Mouse (Mus musculus) forebrain, embryonic 15.5 days (tissue): ENCODE results near the gene Taf5l. TPM values are rescaled to one million over a fixed set of nuclear protein-coding genes. Genes with fewer than 3 reads are reported as not detected.
"Not testable (repeated sequence)": the region's sequence is repeated elsewhere in the genome, so short reads cannot be mapped to it uniquely, and the experiment has no call there.

Experiments
- ATAC-seq: fragments of 200-750 bp; cut with Nextera tagmentation; replicated peaks from 2 replicates; pipeline ENCODE4 v1.8.0; 2017; ENCODE audit warnings: mild to moderate bottlenecking, moderate TSS enrichment, moderate library complexity
- H3K27ac ChIP-seq: fragments of 300-500 bp; sonication (generic); replicated peaks from 2 replicates; pipeline ENCODE4 v1.5.1; 2015; ENCODE audit warnings: mild to moderate bottlenecking, inconsistent platforms
- H3K27me3 ChIP-seq: fragments of 300-500 bp; sonication (generic); 2 replicates; pipeline ENCODE4 v1.6.1; 2015; ENCODE audit warnings: inconsistent platforms
- H3K36me3 ChIP-seq: fragments of 300-500 bp; sonication (generic); 2 replicates; pipeline ENCODE4 v1.6.1; 2015; ENCODE audit warnings: mild to moderate bottlenecking, inconsistent platforms
- H3K4me1 ChIP-seq: fragments of 300-500 bp; sonication (generic); 2 replicates; pipeline ENCODE4 v1.6.1; 2015; ENCODE audit warnings: inconsistent platforms
- H3K4me2 ChIP-seq: fragments of 300-500 bp; sonication (generic); replicated peaks from 2 replicates; pipeline ENCODE4 v1.6.1; 2015; ENCODE audit warnings: mild to moderate bottlenecking, inconsistent platforms
- H3K4me3 ChIP-seq: fragments of 300-500 bp; sonication (generic); 2 replicates; pipeline ENCODE4 v1.5.1; 2015; ENCODE audit warnings: mild to moderate bottlenecking, inconsistent platforms
- H3K9ac ChIP-seq: fragments of 300-500 bp; sonication (generic); replicated peaks from 2 replicates; pipeline ENCODE4 v1.6.1; 2015; ENCODE audit warnings: mild to moderate bottlenecking, inconsistent platforms
- H3K9me3 ChIP-seq: fragments of 300-500 bp; sonication (generic); 2 replicates; pipeline ENCODE4 v1.6.1; 2016; ENCODE audit warnings: inconsistent platforms
- WGBS: fragments of 180-500 bp; shearing (Covaris S2); methylation state at CpG from one replicate; pipeline ENCODE4 v1.1.7; 2015; ENCODE audit warnings: mixed read lengths; 5-methylcytosine and 5-hydroxymethylcytosine counted together
- polyA plus RNA-seq: library from polyadenylated mRNA; unstranded; fragments of >200 nt; fragmentation: Nextera tagmentation; extraction: Ambion mirVana; gene quantifications from 2 replicates; pipeline ENCODE4 v1.2.1, GENCODE M21; 2015

Gene Taf5l
- polyA plus RNA-seq, 1 experiment from 2014 or later, result 31.4 TPM

DNA sequence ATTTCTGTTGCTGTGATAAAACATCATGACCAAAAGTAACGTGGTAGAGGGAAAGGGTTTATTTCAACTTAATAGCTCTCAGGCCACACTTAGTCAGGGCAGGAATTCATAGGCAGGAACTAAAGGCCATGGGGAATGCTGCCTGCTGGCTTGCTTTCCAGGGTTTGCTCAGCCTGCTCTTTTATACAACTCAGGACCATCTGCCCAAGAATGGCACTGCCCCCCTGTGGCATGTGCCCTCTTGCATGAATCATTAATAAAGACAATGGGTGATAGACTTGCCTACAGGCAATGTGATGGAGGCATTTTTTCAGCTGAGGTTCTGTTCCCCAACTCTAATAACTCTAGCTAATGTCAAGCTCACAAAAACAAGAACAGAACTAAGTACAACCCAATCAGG is 21.0 kb upstream of the Taf5l start:
- Histone ChIP-seq H3K9me3 (no peaks in the 10 kb centered on the region), H3K4me1 (no peaks in the 10 kb centered on the region), H3K9ac (no peak overlapping the region), H3K4me2 (no peak overlapping the region), H3K4me3 (no peak overlapping the region), H3K27ac (no peak overlapping the region), H3K36me3 (peaks cover 67% of the 10 kb centered on the region), H3K27me3 (no peaks in the 10 kb centered on the region)
- no peak for ATAC-seq
- 90% methylated on average over 1 of the region's 1 CpGs for WGBS

DNA sequence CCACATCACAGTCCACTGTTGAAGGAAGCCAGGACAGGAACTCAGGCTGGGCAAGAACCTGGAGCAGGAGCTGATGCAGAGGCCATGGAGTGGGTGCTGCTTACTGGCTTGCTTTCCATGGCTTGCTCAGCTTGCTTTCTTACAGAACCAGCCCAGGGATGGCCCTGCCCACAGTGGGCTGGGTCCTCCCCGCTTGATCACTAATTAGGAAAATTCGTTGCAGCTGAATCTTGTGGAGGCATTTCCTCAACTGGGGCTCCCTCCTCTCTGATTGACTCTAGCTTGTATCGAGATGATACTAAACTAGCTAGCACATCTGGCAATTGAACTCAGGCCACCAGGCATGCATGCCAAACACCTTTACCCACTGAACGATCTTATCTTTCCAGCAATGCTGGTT is 18.2 kb upstream of the Taf5l start:
- Histone ChIP-seq H3K9ac (no peak overlapping the region), H3K27ac (no peak overlapping the region), H3K36me3 (peaks cover 73% of the 10 kb centered on the region), H3K4me1 (no peaks in the 10 kb centered on the region), H3K9me3 (no peaks in the 10 kb centered on the region), H3K4me3 (no peak overlapping the region), H3K27me3 (no peaks in the 10 kb centered on the region), H3K4me2 (no peak overlapping the region)
- 77% methylated on average over 4 of the region's 4 CpGs for WGBS
- no peak for ATAC-seq

DNA sequence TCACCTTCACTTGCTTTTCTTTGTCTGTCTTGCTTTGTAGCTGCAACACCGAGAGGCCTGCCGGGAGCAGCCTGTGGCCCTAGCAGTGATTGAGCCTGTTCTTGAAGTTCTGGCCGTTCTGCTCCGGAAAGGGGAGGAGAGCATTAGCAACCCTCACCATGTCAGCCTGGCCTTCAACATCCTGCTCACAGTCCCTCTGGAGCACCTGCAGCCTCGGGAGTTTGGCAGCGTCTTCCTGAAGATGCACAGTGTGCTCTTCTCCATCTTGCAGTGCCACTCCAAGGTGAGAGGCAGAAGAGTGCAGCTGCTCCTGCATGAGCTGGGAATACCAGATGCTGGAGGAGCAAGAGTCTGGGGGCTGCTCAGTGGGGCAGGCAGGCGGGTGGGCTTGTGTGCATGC is 16.9 kb upstream of the Taf5l start:
- H3K27ac ChIP-seq, result no peak overlapping the region
- no peaks in the 10 kb centered on the region for H3K9me3 ChIP-seq
- no peaks in the 10 kb centered on the region for H3K4me1 ChIP-seq
- H3K4me2 ChIP-seq, result no peak overlapping the region
- no peaks in the 10 kb centered on the region for H3K27me3 ChIP-seq
- H3K4me3 ChIP-seq, result no peak overlapping the region
- H3K36me3 ChIP-seq, result peaks cover 65% of the 10 kb centered on the region
- no peak for ATAC-seq
- no peak overlapping the region for H3K9ac ChIP-seq
- WGBS, result 90% methylated on average over 7 of the region's 7 CpGs

DNA sequence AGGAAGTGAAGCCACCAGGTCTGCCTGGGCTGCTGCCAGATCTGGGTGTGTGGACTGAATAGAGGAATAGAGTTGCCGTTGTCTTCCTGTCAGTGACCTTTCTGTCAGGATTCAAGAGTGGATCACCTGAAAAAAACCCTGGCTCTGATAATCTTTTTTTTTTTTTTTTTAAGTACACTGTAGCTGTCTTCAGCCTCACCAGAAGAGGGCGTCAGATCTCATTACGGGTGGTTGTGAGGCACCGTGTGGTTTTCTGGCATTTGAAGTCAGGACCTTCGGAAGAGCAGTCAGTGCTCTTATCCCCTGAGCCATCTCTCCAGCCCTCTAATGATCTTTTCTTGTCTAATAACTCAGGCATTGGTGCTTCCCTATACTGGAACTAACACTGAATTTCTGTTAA is 12.2 kb upstream of the Taf5l start:
- Histone ChIP-seq H3K27ac (no peak overlapping the region), H3K9ac (no peak overlapping the region), H3K4me1 (no peaks in the 10 kb centered on the region), H3K4me2 (no peak overlapping the region), H3K36me3 (peaks cover 73% of the 10 kb centered on the region), H3K4me3 (no peak overlapping the region), H3K9me3 (no peaks in the 10 kb centered on the region), H3K27me3 (no peaks in the 10 kb centered on the region)
- WGBS, result 67% methylated on average over 5 of the region's 5 CpGs
- ATAC-seq, result no peak

DNA sequence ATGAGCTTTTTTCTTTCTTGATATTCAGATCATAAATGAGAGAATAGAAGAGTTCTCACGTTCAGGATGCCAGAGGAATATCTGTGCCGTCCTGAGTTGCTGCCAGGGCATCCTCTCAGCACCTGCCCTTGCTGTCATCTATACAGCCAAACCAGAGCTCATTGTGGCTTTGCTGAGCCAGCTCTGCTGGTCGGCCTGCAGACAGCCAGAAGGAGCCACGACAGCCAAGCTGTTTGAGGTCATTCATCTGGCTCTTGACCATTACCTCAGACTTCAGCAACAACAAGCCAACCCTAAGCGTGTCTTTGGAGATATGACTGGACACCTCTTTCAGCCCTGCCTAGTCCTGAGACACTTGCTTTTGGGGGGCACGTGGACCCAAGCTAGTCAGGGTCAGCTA is 6.6 kb upstream of the Taf5l start:
- Histone ChIP-seq H3K4me2 (no peak overlapping the region), H3K27me3 (no peaks in the 10 kb centered on the region), H3K9ac (no peak overlapping the region), H3K36me3 (peaks cover 78% of the 10 kb centered on the region), H3K9me3 (no peaks in the 10 kb centered on the region), H3K27ac (no peak overlapping the region), H3K4me1 (no peaks in the 10 kb centered on the region), H3K4me3 (no peak overlapping the region)
- ATAC-seq, result no peak
- 91% methylated on average over 6 of the region's 6 CpGs for WGBS

DNA sequence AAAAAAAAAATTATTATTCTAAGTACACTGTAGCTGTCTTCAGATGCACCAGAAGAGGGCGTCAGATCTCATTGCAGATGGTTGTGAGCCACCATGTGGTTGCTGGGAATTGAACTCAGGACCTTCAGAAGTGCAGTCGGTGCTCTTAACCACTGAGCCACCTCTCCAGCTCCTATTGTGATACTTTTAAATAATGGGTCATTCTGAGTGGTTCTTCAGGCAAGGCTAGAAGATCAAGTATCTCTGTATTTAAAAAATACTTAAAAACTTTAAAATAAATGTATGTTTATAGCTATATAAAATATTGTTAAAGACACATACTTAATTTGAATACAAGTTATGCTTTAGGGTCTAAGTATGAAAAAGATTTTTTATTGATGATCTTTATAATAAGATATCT is 5.1 kb upstream of the Taf5l start:
- ATAC-seq, H3K9ac ChIP-seq, H3K4me2 ChIP-seq, H3K4me3 ChIP-seq, H3K27me3 ChIP-seq, H3K27ac ChIP-seq, H3K9me3 ChIP-seq, H3K4me1 ChIP-seq: not testable (repeated sequence)
- H3K36me3 ChIP-seq, result peaks cover 72% of the 10 kb centered on the region
- 80% methylated on average over 2 of the region's 2 CpGs for WGBS

DNA sequence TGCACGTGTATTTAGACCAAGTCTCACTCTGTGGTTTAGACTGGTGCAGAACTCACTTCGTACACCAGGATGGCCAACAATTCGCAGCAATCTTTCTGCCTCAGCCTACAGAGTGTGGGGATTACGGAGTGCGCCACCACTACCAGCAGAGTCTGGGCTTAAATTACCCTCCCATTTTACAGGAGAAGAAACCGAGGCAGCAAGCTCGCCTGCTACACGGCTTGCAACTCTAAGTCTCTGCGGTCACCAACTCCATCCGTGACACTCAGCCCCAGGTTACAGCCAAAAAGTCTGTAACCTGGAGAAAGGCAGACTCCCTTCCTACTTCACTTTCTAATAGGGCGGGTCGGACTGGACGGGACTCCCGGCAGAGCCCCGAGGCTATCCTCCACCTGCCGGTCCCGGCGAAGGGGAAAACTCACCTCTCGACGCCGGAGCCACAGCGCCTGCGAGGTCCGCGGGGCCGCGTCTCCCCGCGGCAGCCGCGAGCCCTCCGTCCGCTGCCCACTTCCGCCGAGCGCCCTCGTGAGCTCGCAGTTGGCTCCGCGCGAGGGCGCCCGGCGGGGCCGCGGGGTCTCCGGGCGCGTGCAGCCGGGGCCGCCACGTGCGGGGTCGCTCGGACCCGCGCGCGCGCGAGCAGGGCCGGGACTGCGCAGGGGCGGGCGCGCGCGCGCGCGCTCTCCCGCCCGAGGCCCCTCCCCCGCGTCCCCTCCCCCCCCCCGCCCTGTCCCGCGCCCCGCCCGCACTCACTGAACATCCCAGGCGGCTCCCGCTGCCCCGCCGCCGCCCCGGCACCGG is 559 bp downstream of the Taf5l start:
- peaks cover 26% of the 10 kb centered on the region for H3K4me1 ChIP-seq
- no peaks in the 10 kb centered on the region for H3K27me3 ChIP-seq
- peak overlapping the region; percentile 54 for H3K4me2 ChIP-seq
- ATAC-seq, result peak; percentile 84
- H3K9ac ChIP-seq, result peak overlapping the region; percentile 76
- H3K9me3 ChIP-seq, result no peaks in the 10 kb centered on the region
- H3K36me3 ChIP-seq, result peaks cover 19% of the 10 kb centered on the region
- peak overlapping the region; percentile 94 for H3K27ac ChIP-seq
- peak overlapping the region; percentile 93 for H3K4me3 ChIP-seq
- 1% methylated on average over 57 of the region's 87 CpGs for WGBS

DNA sequence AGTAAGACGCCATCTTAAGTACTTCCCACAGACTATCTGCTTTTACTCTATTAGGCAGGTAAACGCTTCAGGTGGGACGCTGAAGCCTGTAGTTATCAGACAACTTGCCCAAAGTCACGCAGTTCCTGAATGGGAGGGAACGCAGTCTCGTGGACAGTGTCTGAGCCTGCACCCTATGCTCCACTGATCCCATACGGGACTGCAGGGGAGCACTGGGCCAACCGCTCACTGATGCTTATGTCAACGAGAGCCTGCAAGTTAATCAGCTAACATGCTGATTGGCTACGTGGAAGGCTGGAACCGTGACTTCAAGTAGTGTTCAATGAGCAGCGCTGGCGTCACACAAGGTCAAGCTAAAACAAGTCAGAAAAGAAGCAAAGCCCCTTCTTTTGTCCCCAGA is 1.4 kb downstream of the Taf5l start:
- H3K4me3 ChIP-seq, result peak overlapping the region; percentile 93
- ATAC-seq, result no peak
- H3K4me2 ChIP-seq, result peak overlapping the region; percentile 54
- no peak overlapping the region for H3K27ac ChIP-seq
- H3K4me1 ChIP-seq, result peaks cover 26% of the 10 kb centered on the region
- 37% methylated on average over 13 of the region's 13 CpGs for WGBS
- H3K9me3 ChIP-seq, result no peaks in the 10 kb centered on the region
- peaks cover 10% of the 10 kb centered on the region; the same call in 1 of the 2 replicates for H3K36me3 ChIP-seq
- H3K9ac ChIP-seq, result 0 out of 2 replicates have a peak overlapping the region, but pooled peaks have one; percentile 5
- no peaks in the 10 kb centered on the region for H3K27me3 ChIP-seq

DNA sequence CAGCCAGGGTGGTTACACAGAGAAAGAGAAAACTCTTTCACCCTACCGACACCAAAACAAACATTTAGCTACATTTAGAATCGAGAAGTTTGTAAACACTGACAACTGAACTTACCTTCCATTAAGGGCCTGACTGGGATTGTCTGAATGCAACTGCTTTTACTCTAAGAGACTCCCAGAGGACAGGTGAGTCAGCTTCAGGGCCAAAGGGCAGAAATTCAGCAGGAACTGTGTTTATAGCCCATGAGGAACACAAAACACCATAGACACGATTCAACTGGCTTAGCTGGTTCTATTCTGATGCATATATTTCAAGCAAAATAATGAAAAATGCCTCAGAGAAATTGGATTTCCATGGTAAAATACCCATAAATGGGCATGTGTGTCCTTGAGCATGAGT is 6.4 kb downstream of the Taf5l start:
- no peak overlapping the region for H3K4me2 ChIP-seq
- H3K9ac ChIP-seq, result no peak overlapping the region
- 92% methylated on average over 3 of the region's 3 CpGs for WGBS
- H3K27ac ChIP-seq, result no peak overlapping the region
- H3K27me3 ChIP-seq, result no peaks in the 10 kb centered on the region
- no peak overlapping the region for H3K4me3 ChIP-seq
- ATAC-seq, result no peak
- H3K36me3 ChIP-seq, result no peaks in the 10 kb centered on the region
- H3K9me3 ChIP-seq, result no peaks in the 10 kb centered on the region
- peaks cover 10% of the 10 kb centered on the region for H3K4me1 ChIP-seq

DNA sequence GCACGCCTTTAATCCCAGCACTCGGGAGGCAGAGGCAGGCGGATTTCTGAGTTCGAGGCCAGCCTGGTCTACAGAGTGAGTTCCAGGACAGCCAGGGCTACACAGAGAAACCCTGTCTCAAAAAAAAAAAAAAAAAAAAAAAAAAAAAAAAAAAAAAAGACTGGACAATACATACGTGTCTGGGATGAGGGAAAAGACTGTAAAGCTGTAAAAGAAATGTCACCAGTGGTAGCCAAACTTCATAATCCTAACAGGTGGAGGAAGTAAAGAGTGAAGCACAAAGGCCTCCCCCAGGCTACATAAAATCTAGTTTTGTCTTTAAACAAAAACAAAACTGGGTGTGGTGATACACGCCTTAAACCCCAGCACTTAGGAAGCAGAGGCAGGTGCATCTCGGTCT is 6.9 kb downstream of the Taf5l start:
- H3K4me3 ChIP-seq, H3K4me2 ChIP-seq, H3K4me1 ChIP-seq, H3K9me3 ChIP-seq, H3K9ac ChIP-seq, ATAC-seq, H3K27ac ChIP-seq, H3K27me3 ChIP-seq, H3K36me3 ChIP-seq: not testable (repeated sequence)
- WGBS, result 96% methylated on average over 7 of the region's 7 CpGs

DNA sequence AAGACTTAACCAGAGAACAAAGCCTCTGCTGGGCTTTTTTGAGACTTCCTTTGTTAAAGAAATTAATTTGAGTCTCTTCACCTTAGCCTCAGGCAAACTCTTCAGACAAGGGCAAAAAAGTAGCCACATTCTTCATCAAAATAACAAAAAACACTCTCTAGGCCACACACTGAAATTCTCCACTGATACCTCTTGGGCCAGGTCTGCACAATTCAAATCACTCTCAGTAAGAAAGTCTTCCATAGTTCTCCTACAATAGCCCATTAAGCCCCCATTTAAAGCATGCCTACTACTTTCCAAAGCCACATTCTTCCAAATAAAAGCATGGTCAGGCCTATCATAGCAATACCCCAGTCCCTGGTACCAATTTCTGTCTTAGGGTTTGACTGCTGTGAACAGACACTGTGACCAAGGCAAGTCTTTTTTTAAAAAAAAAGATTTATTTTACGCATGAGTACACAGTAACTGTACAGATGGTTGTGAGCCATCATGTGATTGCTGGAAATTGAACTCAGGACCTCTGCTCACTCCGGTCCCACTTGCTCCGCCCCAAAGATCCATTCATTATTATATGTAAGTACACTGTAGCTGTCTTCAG is 9.1 kb downstream of the Taf5l start:
- 94% methylated on average over 3 of the region's 3 CpGs for WGBS
- H3K9ac ChIP-seq, result no peak overlapping the region

DNA sequence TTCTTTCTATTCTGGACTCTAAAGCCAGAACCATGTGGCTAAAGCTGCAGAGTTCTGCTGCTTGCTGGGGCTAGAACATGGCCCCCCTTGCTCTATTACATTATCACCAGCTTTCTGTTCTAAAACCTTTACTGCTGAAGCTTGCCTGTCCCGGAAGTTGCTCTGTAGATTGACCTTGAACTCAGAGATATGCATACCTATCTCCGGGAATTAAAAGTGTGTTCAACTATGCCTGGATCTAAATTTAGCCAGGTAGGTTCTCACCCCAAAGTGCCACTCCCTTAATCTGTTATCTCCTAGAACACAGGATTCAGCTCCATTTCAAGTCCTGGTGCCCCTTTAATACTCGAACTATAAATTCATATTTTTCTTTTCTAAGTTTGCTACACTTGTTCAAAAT is 9.6 kb downstream of the Taf5l start:
- no peak for ATAC-seq
- Histone ChIP-seq H3K4me3 (no peak overlapping the region), H3K27me3 (no peaks in the 10 kb centered on the region), H3K4me2 (no peak overlapping the region), H3K36me3 (peaks cover 29% of the 10 kb centered on the region), H3K27ac (no peak overlapping the region), H3K9me3 (no peaks in the 10 kb centered on the region), H3K9ac (no peak overlapping the region), H3K4me1 (no peaks in the 10 kb centered on the region)
- WGBS, result 92% methylated on average over 3 of the region's 3 CpGs

More for the DNA sequence above, 9.1 kb downstream of the Taf5l start:
- Histone ChIP-seq H3K9me3 (no peaks in the 10 kb centered on the region), H3K4me2 (no peak overlapping the region), H3K27ac (no peak overlapping the region), H3K36me3 (peaks cover 24% of the 10 kb centered on the region), H3K4me3 (no peak overlapping the region), H3K4me1 (no peaks in the 10 kb centered on the region), H3K27me3 (no peaks in the 10 kb centered on the region)
- no peak for ATAC-seq

DNA sequence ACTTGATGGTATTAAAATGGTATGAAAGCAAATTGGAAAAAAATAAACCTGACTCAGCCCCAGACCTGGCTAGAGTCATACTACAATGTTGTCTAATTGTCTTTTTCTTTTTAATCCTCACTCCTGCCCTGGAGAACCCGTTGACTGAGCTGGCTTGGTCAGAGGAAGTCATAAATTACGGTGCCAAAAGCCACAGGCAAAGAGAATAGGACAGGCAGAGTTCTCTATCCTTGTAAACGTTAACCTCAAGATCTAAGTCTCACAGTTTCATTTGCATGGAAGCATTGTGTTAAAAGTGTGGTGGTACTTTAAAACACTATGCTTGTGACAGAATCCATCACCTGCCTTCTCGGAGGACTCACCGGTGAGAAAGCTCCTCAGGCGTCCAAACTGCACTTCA is 13.4 kb downstream of the Taf5l start:
- whole genome bisulfite sequencing, result 95% methylated on average over 6 of the region's 6 CpGs
- Histone ChIP-seq H3K9ac (no peak overlapping the region), H3K4me2 (no peak overlapping the region), H3K9me3 (no peaks in the 10 kb centered on the region), H3K4me3 (no peak overlapping the region), H3K27me3 (no peaks in the 10 kb centered on the region), H3K36me3 (peaks cover 59% of the 10 kb centered on the region), H3K27ac (no peak overlapping the region), H3K4me1 (no peaks in the 10 kb centered on the region)
- ATAC-seq, result no peak
